Mouse (Mus musculus): ENCODE results near the gene Olfr1444. TPM values are rescaled to one million over a fixed set of nuclear protein-coding genes. Genes with fewer than 3 reads are reported as not detected.
A peak's percentile ranks its signal among the peaks of the same experiment; 100 is the strongest.

Gene Olfr1444
- total RNA-seq (2021), result not detected

DNA sequence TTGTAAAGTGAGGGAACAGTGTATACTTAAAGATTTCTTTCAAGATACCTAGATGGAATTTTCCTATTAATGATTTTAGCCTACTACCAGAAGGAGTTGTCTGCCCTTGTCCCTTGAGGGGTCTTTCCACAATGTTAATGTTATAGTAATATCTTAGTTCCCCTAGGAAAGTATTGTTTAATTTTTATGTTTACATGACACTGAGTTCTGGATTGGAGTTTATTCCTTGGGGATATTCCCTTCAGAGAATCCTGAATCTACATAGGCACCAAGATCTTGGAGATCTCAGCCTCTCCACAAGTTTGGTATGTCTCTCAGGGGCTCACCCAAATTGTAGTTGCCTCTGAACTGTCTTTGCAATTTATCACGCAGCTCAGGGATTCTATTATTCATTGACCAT, at the start of gene Olfr1444:
Gene Olfr1444 (plus strand): TSS at position 301 of the 400 bp plus-strand sequence.
- DNase-seq, result no peak
- intact Hi-C loops (cut with DNase I), result no loop called here

DNA sequence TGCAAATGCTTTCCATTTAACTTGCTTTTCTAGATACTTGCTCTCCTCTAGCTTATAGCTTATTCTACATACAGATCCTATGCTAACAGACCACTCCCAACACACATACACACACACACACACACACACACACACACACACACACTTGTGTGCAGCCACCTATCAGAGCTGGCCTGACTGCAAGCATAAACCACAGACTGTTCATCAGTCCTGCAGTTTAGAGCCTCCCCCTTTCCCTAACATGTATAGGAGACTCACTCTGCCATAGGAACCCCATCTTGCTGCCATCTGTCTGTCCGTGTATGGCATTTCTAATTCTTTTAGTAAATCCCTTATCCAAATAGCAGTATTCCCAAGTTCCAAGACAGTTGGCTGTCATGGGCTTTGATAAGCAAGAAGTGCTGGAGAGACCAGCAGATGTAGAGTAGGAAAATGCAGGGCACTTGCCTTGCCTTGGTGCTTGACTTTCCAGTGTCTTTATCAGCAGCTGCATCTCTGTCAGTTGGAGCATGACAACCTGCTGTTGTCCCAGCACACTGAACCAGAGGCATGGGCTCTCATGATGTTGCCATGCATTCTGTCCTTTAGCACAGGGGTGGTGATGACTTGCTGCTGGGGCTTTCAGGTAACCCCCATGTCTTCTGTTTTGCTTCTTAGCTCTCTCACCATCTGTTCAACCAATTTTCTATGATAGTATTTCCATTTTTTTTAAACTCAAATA, 44.3 kb upstream of the Olfr1444 start:
- intact Hi-C loops (cut with DNase I), result no loop called here
- no peak for DNase-seq

DNA sequence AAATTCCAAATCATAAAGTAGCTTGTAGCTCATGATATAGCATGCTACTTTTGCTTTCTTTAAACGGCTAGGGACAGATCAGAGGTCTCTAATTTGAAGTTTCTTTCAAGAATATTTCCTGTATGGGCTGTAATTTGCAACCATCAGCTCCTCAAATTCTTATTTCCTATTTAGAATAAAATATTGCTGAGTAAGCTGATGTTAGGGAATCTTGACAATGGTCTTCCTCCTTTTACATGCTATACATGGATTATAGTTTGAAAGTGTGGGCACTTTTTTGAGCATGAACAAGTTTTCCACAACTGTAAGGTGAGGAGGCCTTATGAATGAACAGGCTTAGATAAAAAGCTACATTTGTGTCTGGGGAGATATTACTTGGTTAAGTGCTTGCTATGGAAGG, 43.2 kb upstream of the Olfr1444 start:
- DNase-seq, result no peak
- intact Hi-C loops (cut with DNase I), result no loop called here

DNA sequence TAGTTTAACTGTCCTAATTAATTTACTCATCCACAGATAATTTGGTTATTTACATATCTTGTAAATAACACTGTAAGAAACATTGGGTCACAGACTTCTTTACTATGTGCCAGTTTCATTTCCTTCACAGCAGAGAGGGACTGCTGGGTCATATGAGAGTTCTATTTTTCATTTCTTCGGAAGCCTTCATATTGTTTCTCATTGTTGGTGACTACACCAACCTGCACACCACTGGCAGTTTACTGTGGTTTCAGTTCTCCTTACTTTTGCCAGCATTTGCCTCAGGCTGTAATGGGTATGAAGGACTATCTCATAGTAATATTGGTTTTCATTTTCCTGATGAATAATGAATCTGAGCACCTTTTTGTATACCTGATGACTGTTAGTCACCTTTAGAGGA, 38.6 kb upstream of the Olfr1444 start:
- no peak for DNase-seq
- intact Hi-C loops (cut with DNase I), result loop anchor here (2.0 kb wide), 1 partner anchor 226 kb away; no protein-coding TSS in a partner anchor

DNA sequence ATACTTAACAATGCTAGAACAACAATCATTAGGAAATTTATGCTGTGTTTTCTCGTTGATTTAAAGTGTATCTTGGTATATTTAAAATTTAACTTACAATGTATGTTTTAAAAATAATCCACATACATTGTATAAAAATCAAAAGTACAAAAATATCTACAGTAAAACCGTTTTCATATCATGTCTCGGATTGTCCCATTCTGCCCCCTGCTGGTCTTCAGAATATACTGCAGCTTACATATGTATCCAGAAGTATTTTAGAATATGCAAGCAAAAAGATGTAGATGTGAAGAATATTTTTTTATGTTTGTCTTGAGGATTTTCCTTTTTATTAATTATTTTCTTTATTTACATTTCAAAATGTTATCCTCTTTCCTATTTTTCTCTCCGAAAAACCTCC, 36.7 kb upstream of the Olfr1444 start:
- DNase-seq, result no peak
- intact Hi-C loops (cut with DNase I), result loop anchor here (5.0 kb wide), 2 partner anchors 98 to 303 kb away; no protein-coding TSS in a partner anchor

DNA sequence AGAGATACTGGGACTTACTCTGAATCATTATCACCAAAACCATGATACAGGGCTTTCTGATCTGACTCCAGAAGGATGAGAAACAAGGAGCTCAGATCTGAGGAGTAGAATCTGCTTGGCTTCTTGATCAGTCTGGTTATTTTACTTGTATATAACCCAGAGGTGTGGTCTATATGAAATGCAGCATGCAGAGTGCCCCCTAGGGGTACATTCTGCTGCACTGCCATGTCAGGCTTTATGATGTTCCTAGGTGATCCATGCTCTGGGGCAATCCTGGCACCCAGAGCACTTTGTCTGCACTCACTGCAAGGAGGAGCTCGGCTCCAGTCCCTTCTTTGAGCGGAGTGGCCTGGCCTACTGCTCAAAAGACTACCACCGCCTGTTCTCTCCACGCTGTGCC, 32.5 kb upstream of the Olfr1444 start:
- intact Hi-C loops (cut with DNase I), result loop anchor here (5.0 kb wide), 2 partner anchors 102 to 307 kb away; no protein-coding TSS in a partner anchor
- DNase-seq, result no peak

DNA sequence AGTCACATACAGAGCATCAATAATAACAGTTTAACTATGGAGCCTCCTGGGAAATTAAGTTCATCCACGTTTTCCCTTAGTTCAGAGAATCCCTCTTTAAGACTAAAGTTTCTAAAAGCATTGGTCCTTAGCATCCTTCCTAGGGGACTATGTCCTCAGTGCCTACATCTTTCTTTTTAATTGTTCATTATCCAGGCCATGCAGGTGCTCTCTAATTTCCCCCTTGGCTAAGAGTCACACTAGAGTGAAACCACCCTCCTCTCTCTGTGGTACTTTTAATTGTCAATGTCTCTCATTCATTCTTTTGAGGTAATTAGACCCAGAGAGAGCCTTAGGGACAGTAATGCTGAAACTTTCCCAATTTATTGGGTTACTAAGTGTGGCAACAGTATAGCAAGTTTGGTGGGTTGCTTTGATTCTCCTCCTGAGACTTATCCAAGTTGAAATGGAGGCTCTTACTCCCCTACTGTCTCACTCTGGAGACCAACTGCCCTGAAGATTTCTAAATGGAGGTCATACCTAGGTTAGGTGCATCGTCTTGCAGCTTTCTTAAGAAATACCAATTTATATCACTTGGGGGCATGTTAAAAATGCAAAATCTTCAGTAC, 26.2 kb upstream of the Olfr1444 start:
- intact Hi-C loops (cut with DNase I), result no loop called here

DNA sequence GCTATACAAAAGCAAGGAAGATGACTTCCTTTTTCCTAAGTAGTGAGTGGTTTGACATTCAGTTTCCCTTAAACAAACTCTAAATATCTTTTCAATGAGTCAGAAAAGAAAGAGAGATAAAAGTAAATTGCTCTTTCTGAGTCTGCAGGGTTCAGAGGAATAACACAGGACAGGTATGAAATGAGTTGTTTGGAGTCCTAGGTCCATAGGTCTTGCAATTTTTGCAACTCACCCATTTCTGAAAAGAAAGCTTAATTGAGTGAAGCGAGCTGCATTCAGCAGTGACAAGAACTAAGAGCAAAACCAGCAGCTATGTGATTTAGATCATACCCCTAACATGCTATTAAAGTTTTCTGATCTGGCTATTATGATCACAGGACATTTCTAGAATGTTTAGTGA, 25.5 kb upstream of the Olfr1444 start:
- intact Hi-C loops (cut with DNase I), result no loop called here
- DNase-seq, result no peak

More for the DNA sequence above, 26.2 kb upstream of the Olfr1444 start:
- DNase-seq, result no peak

DNA sequence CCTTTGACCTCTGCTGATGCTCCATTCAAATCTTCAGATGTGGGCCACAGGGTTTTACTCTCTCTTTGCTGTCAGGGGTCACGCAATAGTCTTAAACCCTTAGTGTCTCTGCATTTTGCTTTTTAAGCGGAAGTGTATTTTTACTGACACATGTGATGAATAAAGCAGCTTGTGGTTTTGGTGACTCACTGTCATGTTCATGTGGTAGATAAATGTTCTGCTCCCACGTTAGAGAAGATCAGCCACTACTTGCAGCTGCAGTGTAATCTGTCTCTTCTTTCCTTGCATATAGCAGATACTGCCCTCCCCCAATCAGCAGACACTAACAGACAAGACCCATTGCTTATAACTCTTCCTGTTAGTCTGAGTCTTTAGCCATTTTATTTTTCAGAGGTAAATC, 23.5 kb upstream of the Olfr1444 start:
- intact Hi-C loops (cut with DNase I), result no loop called here

DNA sequence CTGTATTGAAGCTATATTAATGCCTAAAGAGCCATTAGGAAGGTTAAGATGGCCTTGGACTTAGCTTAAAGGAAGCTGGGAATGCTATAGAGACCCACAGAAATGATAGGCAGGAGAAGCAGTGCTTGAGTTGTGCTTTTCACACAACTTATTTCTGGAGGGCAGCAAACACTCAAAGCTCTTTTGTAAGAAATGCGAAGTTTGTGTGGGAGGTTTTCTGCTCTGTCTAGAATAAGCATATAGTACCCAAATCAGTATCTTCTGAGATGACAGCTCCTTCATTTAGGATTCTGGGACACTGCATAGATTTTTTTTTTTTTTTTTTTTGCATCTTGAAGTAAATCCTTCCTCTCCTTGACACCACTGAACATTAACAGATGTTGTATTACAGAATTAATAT, 18.6 kb upstream of the Olfr1444 start:
- intact Hi-C loops (cut with DNase I), result no loop called here
- no peak for DNase-seq

More for the DNA sequence above, 23.5 kb upstream of the Olfr1444 start:
- peak in 1 of 2 experiments; percentile 6 for DNase-seq

DNA sequence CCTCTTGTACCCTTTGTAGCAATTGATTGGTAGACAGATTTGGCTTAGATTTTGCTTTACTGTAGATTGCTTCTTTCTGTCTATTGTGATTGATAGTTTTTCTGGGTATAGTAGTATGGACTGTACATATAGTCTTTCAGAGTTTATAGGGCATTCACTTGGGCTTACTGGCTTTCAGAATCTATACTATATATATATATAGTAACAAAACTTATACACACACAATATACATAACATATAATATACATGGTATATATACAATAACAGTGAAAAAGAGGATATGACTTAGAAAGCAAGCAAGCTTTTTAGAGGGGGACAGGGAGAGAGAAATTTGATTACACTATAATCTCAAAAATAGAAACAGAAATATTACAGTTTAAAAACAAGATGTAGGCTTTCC, 10.7 kb upstream of the Olfr1444 start, which contains the start of gene Gm5244:
Gene Gm5244 (plus strand): TSS at position 301 of the 400 bp plus-strand sequence.
- DNase-seq, result no peak
- intact Hi-C loops (cut with DNase I), result no loop called here

DNA sequence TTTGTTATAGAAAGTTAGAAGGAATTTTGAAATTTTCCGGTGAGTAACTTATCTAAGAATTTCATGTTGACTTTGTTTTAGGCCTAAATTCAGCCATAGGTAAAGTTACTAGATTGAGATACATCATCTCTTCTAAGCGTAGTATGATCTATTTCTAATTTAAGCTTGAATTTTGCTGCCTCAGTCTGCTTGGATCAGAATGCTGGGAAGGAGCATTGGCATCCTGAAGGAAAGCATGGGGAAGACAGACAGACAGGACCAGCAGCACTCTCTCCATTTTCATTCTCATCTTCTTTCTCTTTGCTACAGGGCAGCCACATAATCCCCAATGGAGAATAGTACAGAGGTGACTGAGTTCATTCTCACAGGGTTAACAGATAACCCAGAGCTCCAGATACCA, 26.5 kb downstream of the Olfr1444 start, which contains the start of gene Olfr1445:
Gene Olfr1445 (plus strand): TSS at position 301 of the 400 bp plus-strand sequence.
- intact Hi-C loops (cut with DNase I), result no loop called here

DNA sequence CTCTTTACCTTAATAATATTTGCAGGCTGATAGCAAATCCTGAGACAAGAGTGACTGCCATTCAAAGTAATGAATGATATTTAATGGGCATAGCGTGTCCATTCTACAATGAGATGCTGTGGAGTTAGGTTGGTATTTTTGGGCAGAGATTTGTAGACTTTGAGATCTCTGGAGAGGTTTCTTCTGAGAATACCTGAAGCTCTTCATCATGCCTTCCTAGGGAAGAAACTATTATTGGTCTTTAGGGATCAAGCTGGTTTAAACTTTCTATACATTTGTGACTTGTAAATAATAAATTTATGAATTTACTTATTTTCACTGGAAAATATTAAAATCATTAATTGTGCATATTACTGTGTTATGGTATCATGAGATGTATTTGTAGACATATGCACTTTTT, 36.3 kb downstream of the Olfr1444 start, which contains the start of gene Olfr1446:
Gene Olfr1446 (minus strand): TSS at position 101 of the 400 bp plus-strand sequence.
- DNase-seq, result no peak
- intact Hi-C loops (cut with DNase I), result no loop called here

More for the DNA sequence above, 26.5 kb downstream of the Olfr1444 start, which contains the start of gene Olfr1445:
- no peak for DNase-seq

DNA sequence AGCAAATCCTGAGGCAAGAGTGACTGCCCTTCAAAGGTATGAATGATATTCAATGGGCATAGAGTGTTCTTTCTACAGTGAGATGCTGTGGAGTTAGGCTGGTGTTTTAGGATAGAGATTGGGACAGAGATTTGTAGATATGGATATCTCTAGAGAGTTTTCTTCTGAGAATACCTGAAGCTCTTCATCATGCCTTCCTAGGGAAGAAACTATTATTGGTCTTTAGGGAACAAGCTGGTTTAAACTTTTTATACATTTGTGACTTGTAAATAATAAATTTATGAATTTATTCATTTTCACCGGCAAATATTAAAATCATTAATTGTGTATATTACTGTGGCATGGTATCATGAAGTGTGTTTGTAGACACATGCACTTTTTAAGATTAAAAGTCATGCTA, 46.6 kb downstream of the Olfr1444 start, which contains the start of gene Olfr1447:
Gene Olfr1447 (minus strand): TSS at position 101 of the 400 bp plus-strand sequence.
- no peak for DNase-seq
- intact Hi-C loops (cut with DNase I), result no loop called here

Other genes with a start within 250 kb of the Olfr1444 start
- not detected for gene Glyat, start 224.0 kb upstream of the Olfr1444 start, total RNA-seq (2021)
- gene Olfr1442, start 186.8 kb upstream of the Olfr1444 start, total RNA-seq (2021), result not detected
- gene Olfr1443, start 179.2 kb upstream of the Olfr1444 start, total RNA-seq (2021), result not detected
- gene Keg1, start 161.5 kb upstream of the Olfr1444 start, total RNA-seq (2021), result not detected
- gene Cntf, start 91.7 kb upstream of the Olfr1444 start, total RNA-seq (2021), result 1 to 10 TPM; 1.6 TPM
- gene Zfp91, start 61.2 kb upstream of the Olfr1444 start, total RNA-seq (2021), result 10 to 100 TPM; 78.7 to 80.7 TPM
- 1 to 10 TPM; 1.4 to 1.5 TPM for gene Lpxn, start 61.1 kb upstream of the Olfr1444 start, total RNA-seq (2021)
- not detected for gene Gm5244, start 10.6 kb upstream of the Olfr1444 start, total RNA-seq (2021)
- gene Olfr1445, start 26.6 kb downstream of the Olfr1444 start, total RNA-seq (2021), result not detected
- not detected for gene Olfr1446, start 36.2 kb downstream of the Olfr1444 start, total RNA-seq (2021)
- gene Olfr1447, start 46.5 kb downstream of the Olfr1444 start, total RNA-seq (2021), result not detected
- not detected for gene Olfr1448, start 67.1 kb downstream of the Olfr1444 start, total RNA-seq (2021)
- not detected for gene Olfr1449, start 73.6 kb downstream of the Olfr1444 start, total RNA-seq (2021)
- not detected for gene Olfr1450, start 93.0 kb downstream of the Olfr1444 start, total RNA-seq (2021)
- gene Olfr1451, start 137.7 kb downstream of the Olfr1444 start, total RNA-seq (2021), result not detected
- not detected for gene Olfr1453, start 171.0 kb downstream of the Olfr1444 start, total RNA-seq (2021)
- gene Olfr1454, start 203.3 kb downstream of the Olfr1444 start, total RNA-seq (2021), result not detected
- not detected for gene Olfr1457, start 240.6 kb downstream of the Olfr1444 start, total RNA-seq (2021)
- not detected for gene Olfr1458, start 249.5 kb downstream of the Olfr1444 start, total RNA-seq (2021)